Mouse (Mus musculus) intestine, embryonic 14.5 days (tissue): ENCODE measurements around the gene 3110082I17Rik. TPM values are rescaled to one million over a fixed set of nuclear protein-coding genes. Genes with fewer than 3 reads are reported as not detected.

Source experiments
- ATAC-seq: fragments of 200-750 bp; cut with Nextera tagmentation; replicated peaks from 2 replicates; pipeline ENCODE4 v1.8.0; 2017; ENCODE audit warnings: low read depth, moderate number of reproducible peaks, moderate TSS enrichment, moderate library complexity; ENCODE audit not compliant: low FRiP score, low TSS enrichment
- DNase-seq: peaks from one replicate; pipeline ENCODE4 v3.0.0-alpha.2; 2018; ENCODE audit warnings: low spot score
- H3K27ac ChIP-seq: fragments of 300-500 bp; sonication (generic); 2 replicates; pipeline ENCODE4 v1.5.1; 2014; ENCODE audit warnings: low read depth, mild to moderate bottlenecking, control low read depth
- H3K27me3 ChIP-seq: fragments of 300-500 bp; sonication (generic); replicated peaks from 2 replicates; pipeline ENCODE4 v1.6.1; 2014; ENCODE audit warnings: low read length, control low read depth; ENCODE audit not compliant: control insufficient read depth, insufficient read depth
- H3K36me3 ChIP-seq: fragments of 300-500 bp; sonication (generic); 2 replicates; pipeline ENCODE4 v1.6.1; 2014; ENCODE audit warnings: low read length, control low read depth; ENCODE audit not compliant: control insufficient read depth, insufficient read depth
- H3K4me1 ChIP-seq: fragments of 300-500 bp; sonication (generic); replicated peaks from 2 replicates; pipeline ENCODE4 v1.6.1; 2014; ENCODE audit warnings: low read length, control low read depth, mixed read lengths; ENCODE audit not compliant: control insufficient read depth, insufficient read depth
- H3K4me2 ChIP-seq: fragments of 300-500 bp; sonication (generic); 2 replicates; pipeline ENCODE4 v1.6.1; 2014; ENCODE audit warnings: low read length
- H3K4me3 ChIP-seq: fragments of 300-500 bp; sonication (generic); 2 replicates; pipeline ENCODE4 v1.5.1; 2014; ENCODE audit warnings: low read depth, low read length, control low read depth, mixed read lengths
- H3K9ac ChIP-seq: fragments of 300-500 bp; sonication (generic); 2 replicates; pipeline ENCODE4 v1.6.1; 2014; ENCODE audit warnings: mild to moderate bottlenecking, low read length
- H3K9me3 ChIP-seq: fragments of 300-500 bp; sonication (generic); 2 replicates; pipeline ENCODE4 v1.6.1; 2016; ENCODE audit warnings: low read length, control low read depth; ENCODE audit not compliant: control insufficient read depth
- WGBS: fragments of 180-500 bp; shearing (Covaris S2); extraction: QIAGEN DNeasy Blood & Tissue Kit; methylation state at CpG from one replicate; pipeline ENCODE4 v1.1.7; 2014; 5-methylcytosine and 5-hydroxymethylcytosine counted together
- polyA plus RNA-seq: library from polyadenylated mRNA; unstranded; fragments of >200 nt; fragmentation: Nextera tagmentation; extraction: Ambion mirVana; gene quantifications from 2 replicates; pipeline ENCODE4 v1.2.1, GENCODE M21; 2014

Gene 3110082I17Rik
- 44.4 and 49.0 TPM in 2 replicates for polyA plus RNA-seq

DNA sequence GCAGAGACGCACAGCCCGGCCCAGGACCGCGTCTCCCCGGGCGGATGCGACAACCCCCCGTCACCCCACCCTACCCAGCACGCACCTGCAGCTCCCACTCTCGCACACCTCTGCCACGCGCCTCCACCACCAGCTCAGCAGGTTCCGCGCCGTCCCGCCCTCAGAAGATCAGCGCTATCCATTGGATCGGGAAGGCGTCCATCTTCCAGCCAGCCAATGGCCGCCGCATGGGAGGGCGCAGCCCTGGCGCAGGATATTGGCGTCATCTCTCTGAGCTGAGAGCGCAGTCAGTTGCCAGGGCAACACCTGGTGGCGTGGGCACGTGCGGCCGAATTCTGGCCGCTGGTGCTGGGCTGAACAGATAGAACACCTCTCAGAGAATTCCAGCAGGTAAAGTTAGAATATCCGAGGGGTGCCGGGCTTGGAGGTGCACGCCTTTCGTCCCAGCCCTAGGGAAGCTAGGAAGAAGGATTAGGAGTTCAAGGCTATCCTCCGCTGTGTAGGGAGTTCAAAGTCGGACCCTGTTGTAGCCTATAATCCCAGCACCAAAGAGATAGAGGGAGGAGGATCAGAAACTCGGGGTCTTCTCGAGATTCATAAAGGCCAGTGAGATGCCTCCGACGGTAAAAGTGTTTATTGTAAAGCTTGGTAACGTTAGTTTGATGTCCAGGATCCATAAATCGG, at the start of gene 3110082I17Rik:
3110082I17Rik (minus strand) TSS at position 144 of the 684 bp plus-strand sequence.
- peak; percentile 99 for ATAC-seq
- WGBS: 3% methylated on average over 41 of the region's 42 CpGs

DNA sequence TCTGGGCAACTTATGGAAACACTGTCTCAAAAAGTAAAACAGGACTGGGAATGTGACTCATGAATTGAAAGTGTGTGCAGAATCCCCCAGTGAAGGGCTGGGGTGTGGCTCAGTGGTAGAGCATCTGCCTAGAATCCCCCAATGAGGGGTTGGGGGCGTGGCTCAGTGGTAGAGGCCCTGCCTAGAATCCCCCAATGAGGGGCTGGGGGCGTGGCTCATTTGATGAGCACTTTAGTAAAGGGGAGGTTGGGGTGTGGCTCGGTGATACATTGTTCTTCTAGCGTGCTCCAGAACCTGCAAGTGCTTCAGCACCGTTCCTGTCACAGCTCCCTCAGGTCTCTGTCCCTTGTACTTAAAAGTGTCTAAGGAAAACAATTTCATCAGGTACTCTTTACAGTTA, 45.9 kb upstream of the 3110082I17Rik start:
- no peak for ATAC-seq
- Histone ChIP-seq H3K4me3 (no peak overlapping the region), H3K36me3 (no peaks in the 10 kb centered on the region), H3K27ac (no peak overlapping the region), H3K4me1 (no peaks in the 10 kb centered on the region), H3K9me3 (no peaks in the 10 kb centered on the region), H3K27me3 (0 out of 2 replicates have a peak, but pooled peaks cover 8% of the 10 kb centered on the region), H3K4me2 (no peak overlapping the region), H3K9ac (no peak overlapping the region)
- DNase-seq: no peak
- 14% methylated on average over 5 of the region's 5 CpGs for WGBS

More for the DNA sequence above, at the start of gene 3110082I17Rik:
- peak; percentile 100 for DNase-seq
- H3K9ac ChIP-seq: peak within 1 kb of the TSS; percentile 63
- no peak within 1 kb of the TSS for H3K27ac ChIP-seq
- H3K36me3 ChIP-seq: 0 out of 2 replicates have a peak, but pooled peaks cover 1% of the 10 kb centered on the region
- no peaks in the 10 kb centered on the region for H3K27me3 ChIP-seq
- peak within 1 kb of the TSS; percentile 68 for H3K4me3 ChIP-seq
- H3K4me2 ChIP-seq: peak within 1 kb of the TSS; percentile 89
- H3K9me3 ChIP-seq: no peaks in the 10 kb centered on the region
- peaks cover 7% of the 10 kb centered on the region; the same call in 1 of the 2 replicates for H3K4me1 ChIP-seq

DNA sequence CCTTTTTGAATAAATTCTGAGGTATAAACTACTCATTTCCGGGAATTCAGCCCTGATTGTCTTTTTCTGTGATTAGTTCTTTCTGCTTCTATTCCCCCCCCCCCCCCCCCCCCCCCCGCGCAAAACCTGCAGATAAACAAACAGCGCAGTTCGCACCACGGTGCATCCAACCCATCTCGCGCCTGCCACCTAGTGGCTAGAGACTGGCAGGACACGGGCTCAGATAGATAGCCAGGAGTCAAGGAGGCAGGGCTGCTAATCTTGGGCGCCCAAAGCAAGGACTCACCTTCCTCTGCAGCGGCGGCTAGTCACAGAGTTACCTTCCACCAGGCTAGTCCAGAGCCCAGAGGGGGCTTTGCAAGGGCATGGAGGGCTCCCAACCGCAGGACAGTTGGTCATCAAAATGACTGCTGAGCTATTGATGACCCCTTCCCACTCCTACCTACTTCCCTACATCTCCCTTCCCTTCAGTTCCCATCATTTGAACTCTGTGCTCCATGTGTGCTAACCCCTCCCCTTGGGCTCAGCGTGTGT, 44.8 kb upstream of the 3110082I17Rik start:
- Histone ChIP-seq H3K9me3 (no peaks in the 10 kb centered on the region), H3K9ac (no peak overlapping the region), H3K36me3 (no peaks in the 10 kb centered on the region), H3K27ac (no peak overlapping the region), H3K27me3 (0 out of 2 replicates have a peak, but pooled peaks cover 5% of the 10 kb centered on the region), H3K4me1 (no peaks in the 10 kb centered on the region), H3K4me2 (no peak overlapping the region), H3K4me3 (no peak overlapping the region)
- ATAC-seq (peak; percentile 43), DNase-seq (peak; percentile 82)
- WGBS: 3% methylated on average over 12 of the region's 14 CpGs

DNA sequence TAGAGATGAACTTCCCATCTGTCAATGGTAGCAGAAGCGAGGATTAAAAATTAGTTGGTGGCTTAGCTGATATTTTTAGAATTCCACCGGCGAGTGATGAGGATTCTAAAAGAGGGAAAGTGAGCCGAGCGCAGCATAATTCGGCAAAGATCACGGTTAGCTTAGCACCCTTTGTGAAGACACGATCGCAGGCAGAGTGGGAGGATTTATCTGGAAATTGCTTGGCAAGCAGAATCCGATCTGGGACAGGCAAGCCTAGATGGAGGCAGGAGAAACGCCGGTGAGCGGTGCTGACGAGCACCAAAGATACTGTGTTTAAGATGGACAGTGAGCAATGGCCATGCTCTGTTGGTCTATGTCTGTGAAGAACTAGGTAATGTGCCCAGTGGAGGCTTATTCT, 42.0 kb upstream of the 3110082I17Rik start:
- no peaks in the 10 kb centered on the region for H3K9me3 ChIP-seq
- H3K4me3 ChIP-seq: no peak overlapping the region
- no peaks in the 10 kb centered on the region for H3K4me1 ChIP-seq
- H3K27ac ChIP-seq: no peak overlapping the region
- no peaks in the 10 kb centered on the region for H3K36me3 ChIP-seq
- no peak for DNase-seq
- 82% methylated on average over 14 of the region's 14 CpGs for WGBS
- H3K4me2 ChIP-seq: no peak overlapping the region
- H3K27me3 ChIP-seq: 0 out of 2 replicates have a peak, but pooled peaks cover 3% of the 10 kb centered on the region
- ATAC-seq: no peak
- no peak overlapping the region for H3K9ac ChIP-seq

DNA sequence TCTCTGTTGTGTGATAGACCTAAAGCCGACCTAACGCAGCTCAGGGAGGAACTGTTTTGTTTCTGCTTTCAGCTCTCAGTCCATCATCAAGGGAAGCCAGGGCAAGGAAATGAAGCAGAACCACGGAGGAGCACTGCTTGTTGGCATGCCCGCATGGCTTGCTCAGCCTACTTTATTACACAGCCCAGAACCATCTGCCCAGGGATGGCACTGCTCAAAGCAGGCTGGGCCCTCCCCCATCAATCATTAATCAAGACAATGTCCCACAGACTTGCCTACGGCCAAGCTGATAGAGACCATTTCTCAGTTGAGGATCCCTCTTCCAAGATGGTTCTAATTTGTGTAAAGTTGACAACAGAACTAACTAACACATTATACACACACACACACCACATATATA, 38.5 kb upstream of the 3110082I17Rik start:
- Histone ChIP-seq H3K9ac (no peak overlapping the region), H3K4me3 (no peak overlapping the region), H3K4me1 (no peaks in the 10 kb centered on the region), H3K9me3 (no peaks in the 10 kb centered on the region), H3K27me3 (0 out of 2 replicates have a peak, but pooled peaks cover 2% of the 10 kb centered on the region), H3K4me2 (no peak overlapping the region), H3K27ac (no peak overlapping the region), H3K36me3 (no peaks in the 10 kb centered on the region)
- 33% methylated on average over 5 of the region's 5 CpGs for WGBS
- ATAC-seq: no peak
- DNase-seq: no peak

DNA sequence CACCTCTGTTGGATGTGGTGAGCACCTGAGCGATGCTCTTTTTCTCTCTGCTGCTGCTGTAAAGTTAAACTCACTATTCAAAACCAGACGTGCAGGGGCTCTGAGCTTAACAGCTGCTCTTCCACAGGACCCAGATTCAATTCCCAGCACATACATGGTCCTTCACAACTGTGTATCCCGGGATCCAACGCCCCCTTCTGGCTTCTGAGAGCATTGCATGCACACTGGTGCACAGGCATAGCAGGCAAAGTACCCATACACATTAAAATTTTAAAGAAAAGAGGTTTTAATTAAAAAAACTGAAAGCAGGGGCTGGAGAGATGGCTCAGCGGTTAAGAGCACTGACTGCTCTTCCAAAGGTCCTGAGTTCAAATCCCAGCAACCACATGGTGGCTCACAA, 36.6 kb upstream of the 3110082I17Rik start:
- no peak overlapping the region for H3K9ac ChIP-seq
- H3K27ac ChIP-seq: no peak overlapping the region
- H3K4me2 ChIP-seq: no peak overlapping the region
- peaks cover 2% of the 10 kb centered on the region; the same call in 1 of the 2 replicates for H3K27me3 ChIP-seq
- DNase-seq (no peak), ATAC-seq (no peak)
- H3K36me3 ChIP-seq: no peaks in the 10 kb centered on the region
- H3K4me1 ChIP-seq: no peaks in the 10 kb centered on the region
- WGBS: 50% methylated on average over 5 of the region's 5 CpGs
- no peaks in the 10 kb centered on the region for H3K9me3 ChIP-seq
- no peak overlapping the region for H3K4me3 ChIP-seq

DNA sequence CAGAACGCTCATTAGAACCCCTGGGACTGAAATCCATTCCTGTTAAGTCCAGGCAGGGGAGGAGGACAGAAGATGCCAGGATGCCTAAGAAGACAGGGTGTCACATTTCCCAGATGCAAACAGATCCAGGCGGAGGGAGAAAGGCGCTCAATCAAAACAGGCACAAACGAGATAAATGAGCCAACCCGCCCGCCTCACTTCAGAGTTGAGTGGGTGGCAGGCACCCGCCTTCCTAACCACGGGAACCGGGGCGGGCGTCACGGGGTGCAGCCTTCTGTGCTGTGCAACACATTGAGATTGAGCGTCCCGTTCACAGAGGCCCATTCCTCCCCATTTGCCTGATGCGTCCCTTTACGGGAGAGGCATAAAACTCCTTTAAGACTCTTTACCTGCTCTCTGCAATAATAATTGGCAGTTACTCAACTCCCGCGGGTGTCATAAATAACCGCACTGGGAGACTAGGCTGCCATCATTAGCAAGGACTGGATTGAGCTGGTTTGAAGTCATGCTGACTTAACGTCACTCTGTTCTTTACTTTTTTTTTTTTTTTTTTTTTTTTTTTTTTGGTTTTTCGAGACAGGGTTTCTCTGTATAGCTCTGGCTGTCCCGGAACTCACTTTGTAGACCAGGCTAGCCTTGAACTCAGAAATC, 34.8 kb upstream of the 3110082I17Rik start:
- peaks cover 2% of the 10 kb centered on the region; the same call in 1 of the 2 replicates for H3K27me3 ChIP-seq
- no peak for DNase-seq
- no peak overlapping the region for H3K4me2 ChIP-seq
- H3K27ac ChIP-seq: no peak overlapping the region
- H3K4me3 ChIP-seq: no peak overlapping the region
- H3K4me1 ChIP-seq: no peaks in the 10 kb centered on the region
- H3K9ac ChIP-seq: no peak overlapping the region
- no peaks in the 10 kb centered on the region for H3K36me3 ChIP-seq
- no peak for ATAC-seq
- WGBS: 25% methylated on average over 21 of the region's 22 CpGs
- H3K9me3 ChIP-seq: no peaks in the 10 kb centered on the region

DNA sequence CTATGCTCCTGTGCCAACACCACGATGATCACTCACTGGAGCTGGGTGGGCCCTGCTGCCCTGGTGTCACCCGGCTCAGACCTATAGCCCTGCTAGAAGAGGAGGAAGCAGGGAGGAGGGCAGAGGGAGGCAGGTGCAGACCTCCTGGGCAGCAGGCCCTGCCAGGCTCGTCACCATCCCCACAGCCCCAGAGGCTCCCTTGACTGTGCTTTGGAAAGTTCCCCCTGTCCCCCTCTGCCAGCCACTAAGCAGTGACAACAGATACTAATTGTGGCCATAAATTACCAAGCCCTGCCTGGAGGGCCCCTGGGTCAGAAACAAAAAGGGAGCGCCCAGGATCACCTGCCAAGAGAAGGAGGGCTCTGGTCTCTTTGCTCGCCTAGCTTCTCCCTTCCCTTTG, 33.4 kb upstream of the 3110082I17Rik start:
- no peak for DNase-seq
- H3K36me3 ChIP-seq: no peaks in the 10 kb centered on the region
- no peak overlapping the region for H3K4me3 ChIP-seq
- H3K4me1 ChIP-seq: no peaks in the 10 kb centered on the region
- H3K4me2 ChIP-seq: no peak overlapping the region
- H3K9ac ChIP-seq: no peak overlapping the region
- H3K27me3 ChIP-seq: peaks cover 2% of the 10 kb centered on the region; the same call in 1 of the 2 replicates
- no peak for ATAC-seq
- no peaks in the 10 kb centered on the region for H3K9me3 ChIP-seq
- 49% methylated on average over 5 of the region's 5 CpGs for WGBS
- H3K27ac ChIP-seq: no peak overlapping the region
